Mouse (Mus musculus): ENCODE data around the gene Gm10073. TPM values are rescaled to one million over a fixed set of nuclear protein-coding genes. Genes with fewer than 3 reads are reported as not detected.
"Not testable (repeated sequence)": the region's sequence is repeated elsewhere in the genome, so short reads cannot be mapped to it uniquely, and the experiment has no call there.

The Gm10073 gene
- polyA plus RNA-seq (2016; fragmentation: Nextera tagmentation; extraction: Ambion mirVana), result 6.0 and 8.1 TPM in 2 replicates

DNA sequence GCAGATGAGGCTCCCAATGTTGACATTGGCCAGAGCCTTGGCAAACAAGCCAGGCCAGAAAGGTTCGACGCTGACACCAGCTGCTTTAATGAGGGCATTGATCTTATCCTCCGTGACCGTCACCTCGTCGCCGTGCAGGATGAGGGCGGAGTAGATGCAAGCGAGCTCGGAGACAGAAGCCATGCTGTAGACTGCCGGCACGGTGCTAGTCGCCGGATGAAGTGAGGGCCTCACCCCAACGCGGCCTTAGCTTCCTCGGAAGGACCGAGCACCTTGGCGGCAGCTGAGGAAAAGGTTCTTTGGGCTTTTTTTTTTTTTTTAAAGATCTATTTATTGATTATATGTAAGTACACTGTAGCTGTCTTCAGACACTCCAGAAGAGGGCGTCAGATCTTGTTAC lies at the start of gene Gm10073:
Gene Gm10073, minus strand, starts transcription at position 294 of the 400 bp plus-strand sequence.
- peaks cover 18% of the 10 kb centered on the region for H3K4me1 ChIP-seq
- not testable (repeated sequence) for DNase-seq (ENCODE audit: low spot score); H3K9me3 ChIP-seq; H3K27me3 ChIP-seq (replicated peaks; ENCODE audit: low read depth, poor library complexity, severe bottlenecking); H3K27ac ChIP-seq (replicated peaks); H3K36me3 ChIP-seq (replicated peaks); H3K4me3 ChIP-seq
- 46% methylated on average over 20 of the region's 20 CpGs for WGBS

DNA sequence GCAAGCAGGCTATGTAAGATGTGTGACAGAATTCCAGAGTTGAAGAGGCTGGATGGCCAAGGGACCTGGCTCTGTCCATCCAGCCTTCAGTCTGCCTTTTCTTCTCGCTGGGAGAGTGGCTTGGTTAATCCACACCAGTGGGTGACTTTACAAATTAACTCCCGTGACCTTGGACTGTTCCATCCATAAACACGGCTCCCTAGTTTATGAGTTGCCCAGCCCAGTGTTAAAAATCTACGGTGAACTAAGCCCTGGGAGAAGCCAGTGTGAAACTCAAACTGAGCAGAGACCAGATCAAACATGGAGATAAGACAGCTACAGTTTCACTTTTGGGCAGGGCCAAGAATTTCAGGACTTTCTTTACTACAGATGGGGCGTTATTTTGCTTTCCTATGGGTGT lies 49.8 kb upstream of the Gm10073 start:
- H3K36me3 ChIP-seq (replicated peaks), result no peaks in the 10 kb centered on the region
- no peak overlapping the region for H3K27ac ChIP-seq (replicated peaks)
- H3K4me1 ChIP-seq, result peaks cover 36% of the 10 kb centered on the region
- no peaks in the 10 kb centered on the region for H3K27me3 ChIP-seq (replicated peaks; ENCODE audit: low read depth, poor library complexity, severe bottlenecking)
- no peak overlapping the region for H3K4me3 ChIP-seq
- 64% methylated on average over 5 of the region's 5 CpGs for WGBS
- no peaks in the 10 kb centered on the region for H3K9me3 ChIP-seq
- DNase-seq (ENCODE audit: low spot score), result no peak

DNA sequence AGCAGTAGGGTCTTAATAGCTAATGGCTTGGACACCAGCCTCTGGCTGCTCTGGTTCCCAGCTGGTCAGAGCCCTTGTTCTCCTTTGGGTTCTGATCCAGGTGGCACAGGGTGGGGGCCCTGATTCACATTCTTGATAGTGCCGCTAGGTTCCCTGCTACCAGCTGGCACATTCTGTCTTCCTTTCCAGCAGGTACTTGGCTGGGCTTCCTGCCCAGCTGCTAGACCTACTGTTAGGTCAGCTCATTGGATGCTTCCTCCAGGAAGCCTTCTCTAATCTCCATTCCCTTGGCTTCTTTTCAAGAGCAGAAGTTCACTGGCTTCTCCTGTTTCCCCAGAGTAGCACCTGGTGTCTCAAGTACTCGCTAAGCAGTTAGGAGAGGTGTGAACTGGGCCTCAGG lies 47.2 kb upstream of the Gm10073 start:
- H3K27me3 ChIP-seq (replicated peaks; ENCODE audit: low read depth, poor library complexity, severe bottlenecking), result no peaks in the 10 kb centered on the region; the same call in 1 of the 2 replicates
- peak overlapping the region; percentile 80 for H3K27ac ChIP-seq (replicated peaks)
- no peak overlapping the region for H3K4me3 ChIP-seq
- H3K9me3 ChIP-seq, result no peaks in the 10 kb centered on the region
- H3K4me1 ChIP-seq, result peaks cover 52% of the 10 kb centered on the region
- DNase-seq (ENCODE audit: low spot score), result no peak
- H3K36me3 ChIP-seq (replicated peaks), result no peaks in the 10 kb centered on the region
- 89% methylated on average over 2 of the region's 2 CpGs for WGBS

DNA sequence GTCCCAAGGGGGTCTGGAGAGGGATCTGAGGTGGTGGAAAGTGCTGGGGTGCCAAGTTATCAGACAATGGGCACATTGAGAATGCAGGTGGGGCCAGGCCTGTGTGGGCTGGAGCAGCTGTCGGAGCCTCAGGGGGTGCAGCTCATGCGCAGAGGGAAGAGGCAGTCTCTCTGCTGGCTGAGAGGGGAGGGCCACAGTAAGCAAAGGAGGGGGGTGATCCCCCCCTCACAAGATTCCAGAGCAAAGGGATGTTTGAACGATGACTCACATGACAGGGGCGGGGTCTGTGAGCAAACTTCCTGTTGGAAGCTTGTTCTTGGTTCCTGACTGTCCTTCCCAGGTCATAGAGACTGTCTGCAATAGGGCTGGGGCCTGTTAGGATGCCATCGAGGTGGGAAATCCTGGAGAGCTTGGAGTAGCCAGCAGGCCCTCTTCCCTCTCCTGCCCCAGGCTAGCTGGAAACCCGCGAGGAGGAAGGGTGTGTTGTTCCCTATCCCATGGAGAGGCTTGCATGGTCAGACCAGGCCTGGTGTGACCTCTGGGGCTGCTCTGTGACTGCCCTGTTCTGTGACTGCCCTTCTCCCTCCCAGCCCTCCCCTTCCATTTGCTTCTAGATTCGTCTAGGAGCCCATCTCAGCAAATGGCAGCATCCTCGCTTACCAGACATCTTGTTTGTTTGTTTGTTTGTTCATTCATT lies 46.4 kb upstream of the Gm10073 start:
- Histone ChIP-seq H3K9me3 (no peaks in the 10 kb centered on the region), H3K36me3 (replicated peaks) (no peaks in the 10 kb centered on the region), H3K4me3 (peak overlapping the region; percentile 23; the same call in 1 of the 2 replicates), H3K27me3 (replicated peaks; ENCODE audit: low read depth, poor library complexity, severe bottlenecking) (no peaks in the 10 kb centered on the region; the same call in 1 of the 2 replicates), H3K27ac (replicated peaks) (peak overlapping the region; percentile 80), H3K4me1 (peaks cover 57% of the 10 kb centered on the region)
- 45% methylated on average over 9 of the region's 9 CpGs for WGBS
- DNase-seq (ENCODE audit: low spot score), result peak; percentile 73

DNA sequence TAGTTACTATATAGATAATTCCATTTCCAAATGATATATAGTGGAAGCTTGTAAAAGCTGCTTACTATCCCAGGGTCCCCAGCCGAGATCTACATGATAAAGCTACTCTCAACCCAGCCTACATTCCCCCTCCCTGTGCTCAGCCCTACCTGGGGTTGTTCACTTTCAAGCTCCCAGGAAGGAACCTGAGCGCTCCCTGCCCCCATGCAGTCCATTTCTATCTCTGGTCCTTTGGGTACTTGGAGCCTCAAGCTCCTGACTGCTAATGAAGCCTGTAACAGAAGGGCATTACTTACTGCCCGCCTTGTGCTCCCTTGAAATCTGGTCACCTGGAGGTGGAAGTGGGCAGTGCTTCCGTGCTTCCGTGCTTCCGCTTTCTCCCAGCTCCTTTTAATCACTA lies 45.1 kb upstream of the Gm10073 start:
- no peak overlapping the region for H3K4me3 ChIP-seq
- no peaks in the 10 kb centered on the region; the same call in 1 of the 2 replicates for H3K27me3 ChIP-seq (replicated peaks; ENCODE audit: low read depth, poor library complexity, severe bottlenecking)
- no peaks in the 10 kb centered on the region for H3K36me3 ChIP-seq (replicated peaks)
- 46% methylated on average over 6 of the region's 6 CpGs for WGBS
- H3K4me1 ChIP-seq, result peaks cover 60% of the 10 kb centered on the region
- H3K27ac ChIP-seq (replicated peaks), result no peak overlapping the region
- no peaks in the 10 kb centered on the region for H3K9me3 ChIP-seq
- no peak for DNase-seq (ENCODE audit: low spot score)

DNA sequence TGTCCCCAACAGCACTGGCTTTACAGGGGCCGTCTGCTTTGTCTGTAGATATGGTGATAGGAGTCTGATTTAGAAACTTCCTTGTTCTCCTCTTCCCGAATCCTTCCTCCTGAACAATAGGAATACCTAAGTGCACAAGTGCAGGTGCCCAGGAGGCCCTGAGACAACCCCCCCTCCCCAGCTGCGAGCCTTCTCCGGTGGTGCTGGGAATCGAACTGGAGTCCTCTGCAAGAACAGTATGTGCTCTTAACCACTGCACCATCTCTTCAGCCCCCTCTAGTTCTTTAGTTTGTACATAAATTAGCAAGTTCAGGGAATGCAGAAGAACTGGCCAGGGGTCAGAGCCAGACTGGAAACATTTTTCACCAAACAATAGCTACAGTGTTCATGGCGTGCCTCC lies 44.6 kb upstream of the Gm10073 start:
- peaks cover 57% of the 10 kb centered on the region for H3K4me1 ChIP-seq
- H3K9me3 ChIP-seq, result no peaks in the 10 kb centered on the region
- no peak overlapping the region for H3K27ac ChIP-seq (replicated peaks)
- H3K4me3 ChIP-seq, result no peak overlapping the region
- H3K27me3 ChIP-seq (replicated peaks; ENCODE audit: low read depth, poor library complexity, severe bottlenecking), result no peaks in the 10 kb centered on the region; the same call in 1 of the 2 replicates
- whole genome bisulfite sequencing, result 69% methylated on average over 6 of the region's 6 CpGs
- no peak for DNase-seq (ENCODE audit: low spot score)
- H3K36me3 ChIP-seq (replicated peaks), result no peaks in the 10 kb centered on the region

DNA sequence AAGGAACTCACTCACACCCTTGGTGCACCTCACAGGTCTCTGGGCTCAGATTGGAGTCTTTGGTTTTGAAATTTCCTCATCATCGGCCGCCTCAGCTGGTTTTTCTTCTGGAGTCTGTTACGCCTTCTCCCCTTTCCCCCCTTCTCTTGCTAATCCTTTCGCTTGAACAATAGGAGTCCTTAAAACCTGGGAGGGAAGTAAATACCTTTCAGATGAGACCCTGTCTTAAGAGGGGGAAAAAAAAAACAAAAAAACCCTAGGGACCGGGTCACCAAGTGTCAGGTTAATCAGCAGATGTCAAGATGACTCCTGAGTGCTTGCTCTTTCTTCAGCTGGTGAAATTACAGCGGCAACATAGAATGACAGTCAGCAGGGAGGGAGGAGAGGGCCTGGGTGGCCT lies 43.9 kb upstream of the Gm10073 start:
- Histone ChIP-seq H3K4me1 (peaks cover 57% of the 10 kb centered on the region), H3K27ac (replicated peaks) (peak overlapping the region; percentile 44), H3K4me3 (no peak overlapping the region), H3K27me3 (replicated peaks; ENCODE audit: low read depth, poor library complexity, severe bottlenecking) (no peaks in the 10 kb centered on the region; the same call in 1 of the 2 replicates), H3K36me3 (replicated peaks) (no peaks in the 10 kb centered on the region), H3K9me3 (no peaks in the 10 kb centered on the region)
- 14% methylated on average over 6 of the region's 6 CpGs for WGBS
- DNase-seq (ENCODE audit: low spot score), result no peak

DNA sequence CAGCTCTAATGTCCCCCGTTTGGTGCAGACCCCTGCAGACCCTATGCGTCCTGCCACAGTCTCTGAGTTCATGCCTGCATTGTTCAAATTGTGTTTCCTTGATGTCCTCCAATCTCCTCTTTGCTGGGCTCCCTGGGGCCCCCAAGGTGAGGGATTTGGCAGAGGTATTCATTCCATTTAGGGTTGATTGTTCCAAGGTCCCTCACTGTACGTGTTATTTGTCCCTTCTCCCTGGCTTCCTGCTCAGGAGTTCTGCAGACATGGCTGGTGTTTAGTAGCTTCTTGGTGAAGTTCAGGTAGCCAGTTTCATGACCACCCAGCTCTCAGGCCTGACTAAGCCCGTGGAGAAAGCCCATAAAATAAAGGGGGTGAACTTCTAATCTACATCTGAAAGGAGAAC lies 43.4 kb upstream of the Gm10073 start:
- no peak overlapping the region for H3K4me3 ChIP-seq
- 41% methylated on average over 4 of the region's 4 CpGs for WGBS
- H3K4me1 ChIP-seq, result peaks cover 61% of the 10 kb centered on the region
- peak overlapping the region; percentile 44 for H3K27ac ChIP-seq (replicated peaks)
- DNase-seq (ENCODE audit: low spot score), result no peak
- no peaks in the 10 kb centered on the region; the same call in 1 of the 2 replicates for H3K27me3 ChIP-seq (replicated peaks; ENCODE audit: low read depth, poor library complexity, severe bottlenecking)
- no peaks in the 10 kb centered on the region for H3K36me3 ChIP-seq (replicated peaks)
- H3K9me3 ChIP-seq, result no peaks in the 10 kb centered on the region

DNA sequence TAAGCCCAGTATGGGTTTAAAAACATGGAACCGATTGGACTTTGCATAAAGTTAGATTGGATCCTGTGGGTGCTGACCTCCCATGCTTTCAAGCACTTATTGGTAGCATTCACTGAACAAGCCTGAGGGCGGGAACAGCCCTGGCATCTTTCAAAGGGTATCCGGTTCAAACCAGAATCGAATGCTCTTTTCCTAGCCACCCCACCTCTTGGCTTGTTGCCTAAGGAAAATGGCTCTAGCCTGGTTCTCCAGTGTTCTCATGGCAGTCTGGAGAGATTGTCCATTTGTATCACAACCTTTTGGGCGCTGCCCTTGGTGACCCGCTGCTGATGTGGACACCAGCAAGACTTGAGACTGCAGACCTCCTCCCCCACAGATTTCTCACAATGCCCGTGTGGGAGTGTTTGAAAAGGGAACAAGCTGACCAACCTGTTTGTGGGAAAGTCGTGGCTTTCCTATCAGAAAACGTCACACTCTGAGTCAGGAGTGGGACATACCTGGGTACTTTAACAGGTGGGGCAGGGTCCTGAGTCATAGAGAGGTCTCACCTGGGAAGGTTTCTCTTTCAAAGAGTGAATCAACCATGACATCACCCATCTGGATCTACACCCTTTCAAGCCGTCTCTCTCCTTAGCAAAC lies 42.5 kb upstream of the Gm10073 start:
- Histone ChIP-seq H3K4me3 (no peak overlapping the region), H3K27me3 (replicated peaks; ENCODE audit: low read depth, poor library complexity, severe bottlenecking) (peaks cover 8% of the 10 kb centered on the region; the same call in 1 of the 2 replicates), H3K27ac (replicated peaks) (no peak overlapping the region), H3K9me3 (no peaks in the 10 kb centered on the region), H3K4me1 (peaks cover 63% of the 10 kb centered on the region), H3K36me3 (replicated peaks) (no peaks in the 10 kb centered on the region)
- no peak for DNase-seq (ENCODE audit: low spot score)
- 74% methylated on average over 10 of the region's 10 CpGs for WGBS

DNA sequence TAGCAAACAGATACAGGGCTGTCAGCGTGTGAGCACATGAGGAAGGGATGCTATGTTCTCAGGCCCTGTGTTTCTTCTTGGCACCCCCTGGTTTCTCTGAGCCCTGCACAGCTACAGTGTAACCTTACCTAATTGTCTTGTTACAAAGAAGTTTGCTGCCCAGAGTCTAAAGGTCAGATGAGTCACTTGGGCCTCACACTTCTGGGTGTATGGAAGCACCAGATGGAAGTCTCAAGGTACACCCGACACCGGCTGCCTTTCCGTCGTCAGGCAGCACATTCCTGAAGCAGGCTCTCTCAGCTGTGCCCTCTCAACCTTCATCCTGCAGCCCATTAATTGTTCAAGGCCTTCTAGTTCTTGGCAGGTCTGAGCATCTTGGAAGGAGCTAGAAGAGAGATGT lies 41.4 kb upstream of the Gm10073 start:
- 44% methylated on average over 5 of the region's 5 CpGs for WGBS
- Histone ChIP-seq H3K9me3 (no peaks in the 10 kb centered on the region), H3K36me3 (replicated peaks) (no peaks in the 10 kb centered on the region), H3K4me3 (no peak overlapping the region), H3K27ac (replicated peaks) (peak overlapping the region; percentile 30; the same call in 1 of the 2 replicates), H3K4me1 (peaks cover 53% of the 10 kb centered on the region), H3K27me3 (replicated peaks; ENCODE audit: low read depth, poor library complexity, severe bottlenecking) (peaks cover 10% of the 10 kb centered on the region; the same call in 1 of the 2 replicates)
- no peak for DNase-seq (ENCODE audit: low spot score)

DNA sequence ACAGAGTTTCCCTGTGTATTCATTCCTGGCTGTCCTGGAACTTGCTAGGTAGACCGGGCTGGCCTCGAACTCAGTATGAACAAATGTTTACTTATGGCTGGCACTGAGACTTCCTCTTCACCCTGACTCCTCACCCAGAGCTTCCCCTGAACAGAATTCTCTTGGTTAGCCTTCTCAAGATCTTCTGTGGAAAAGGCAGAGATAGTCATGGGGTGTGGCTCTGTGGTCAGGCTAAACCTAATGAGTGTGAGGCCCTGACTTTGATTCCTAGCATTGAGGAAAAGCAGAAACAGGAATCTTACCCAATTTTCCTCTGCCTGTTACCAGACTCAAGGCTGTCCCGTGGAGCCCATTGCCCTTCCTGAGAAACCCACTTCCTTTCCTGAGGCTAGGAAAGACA lies 38.8 kb upstream of the Gm10073 start:
- Histone ChIP-seq H3K4me1 (peaks cover 29% of the 10 kb centered on the region), H3K27ac (replicated peaks) (no peak overlapping the region), H3K9me3 (no peaks in the 10 kb centered on the region), H3K36me3 (replicated peaks) (no peaks in the 10 kb centered on the region), H3K27me3 (replicated peaks; ENCODE audit: low read depth, poor library complexity, severe bottlenecking) (peaks cover 16% of the 10 kb centered on the region), H3K4me3 (no peak overlapping the region)
- DNase-seq (ENCODE audit: low spot score), result no peak
- WGBS, result 65% methylated on average over 3 of the region's 3 CpGs

DNA sequence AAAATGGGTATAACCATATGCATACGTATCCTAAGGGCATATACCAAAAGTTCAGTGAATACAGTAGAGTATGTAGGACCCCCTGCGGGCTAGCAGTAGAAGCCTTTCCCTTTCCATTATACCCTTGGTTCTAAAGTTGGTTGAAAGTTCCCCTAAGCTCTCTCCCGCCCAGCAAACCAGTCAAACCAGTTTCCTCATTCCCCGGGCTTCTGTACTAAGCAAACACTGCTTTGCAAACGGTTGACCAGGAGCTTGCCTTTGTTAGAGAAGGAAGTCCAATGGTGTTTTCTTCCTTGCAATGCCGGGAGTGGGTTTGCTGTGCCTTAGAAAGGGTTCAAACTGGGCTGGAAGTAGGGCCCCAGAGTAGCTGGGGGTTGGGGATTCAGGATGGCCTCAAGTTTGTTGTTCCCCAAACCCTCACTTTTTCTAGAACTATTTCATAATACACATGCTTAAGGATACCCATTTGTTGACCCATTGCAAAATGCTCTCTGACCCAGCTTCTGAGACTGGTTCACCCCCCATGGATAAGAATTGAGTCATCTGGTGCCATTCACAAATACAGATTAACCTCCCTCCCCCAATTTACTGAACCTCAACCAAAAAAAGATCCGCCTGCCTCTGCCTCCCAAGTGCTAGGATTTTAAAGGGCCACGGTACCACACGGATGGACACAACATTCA lies 37.8 kb upstream of the Gm10073 start:
- Histone ChIP-seq H3K27me3 (replicated peaks; ENCODE audit: low read depth, poor library complexity, severe bottlenecking) (peaks cover 25% of the 10 kb centered on the region), H3K36me3 (replicated peaks) (no peaks in the 10 kb centered on the region), H3K4me1 (peaks cover 26% of the 10 kb centered on the region), H3K4me3 (no peak overlapping the region), H3K9me3 (no peaks in the 10 kb centered on the region), H3K27ac (replicated peaks) (no peak overlapping the region)
- peak; percentile 38 for DNase-seq (ENCODE audit: low spot score)
- WGBS, result 55% methylated on average over 9 of the region's 9 CpGs
